Comparison of ENCODE assay signal across 7 mouse cellular contexts in the genomic region with DNA sequence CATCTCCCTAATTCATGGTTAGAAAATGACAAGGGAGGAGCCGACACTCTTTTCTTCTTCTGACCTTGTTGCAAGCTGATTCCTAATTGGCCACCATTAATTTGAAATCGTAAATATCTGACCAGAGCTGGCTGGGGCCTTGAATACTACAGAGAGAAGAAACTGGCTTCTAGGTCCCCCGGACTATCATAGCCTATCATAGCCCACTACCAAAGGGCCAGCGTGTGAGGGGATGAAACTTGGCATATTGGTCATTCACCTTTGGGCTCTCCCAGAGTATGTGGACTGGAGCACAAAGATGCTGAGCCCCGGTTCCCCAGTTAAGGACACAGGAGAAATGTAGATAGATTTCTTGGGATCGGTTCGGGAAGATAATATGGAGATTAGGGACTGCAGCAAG. TPM values are rescaled to one million over a fixed set of nuclear protein-coding genes. Genes with fewer than 3 reads are reported as not detected.
A peak's percentile ranks its signal among the peaks of the same experiment; 100 is the strongest.
DNase-seq lines count a peak whose midpoint lies in the region; ATAC-seq and TF ChIP-seq lines count a peak whose summit lies in the region.

No protein-coding gene starts in this region.

- peak overlapping the region; percentile 72 for H3K4me2 ChIP-seq in lung, embryonic 16.5 days (ENCODE audit: low read depth, low read length)
- peak overlapping the region; percentile 76 for H3K4me2 ChIP-seq in forebrain, embryonic 15.5 days (replicated peaks)
- peak overlapping the region; percentile 68 for H3K4me2 ChIP-seq in liver, embryonic 12.5 days
- peak overlapping the region; percentile 64 for H3K4me2 ChIP-seq in stomach, postnatal 0 days (replicated peaks; ENCODE audit: low read depth)

- H3K9ac ChIP-seq in lung, embryonic 16.5 days (ENCODE audit: low read length) = peak overlapping the region; percentile 68
- peak overlapping the region; percentile 47 for H3K9ac ChIP-seq in forebrain, embryonic 15.5 days (replicated peaks)
- no peak overlapping the region for H3K9ac ChIP-seq in liver, embryonic 12.5 days
- H3K9ac ChIP-seq in stomach, postnatal 0 days (ENCODE audit: low read length) = peak overlapping the region; percentile 53

- no peak for ATAC-seq in lung, embryonic 16.5 days (ENCODE audit: low read depth)
- peak; percentile 20 for ATAC-seq in forebrain, embryonic 15.5 days (replicated peaks)
- no peak for ATAC-seq in liver, embryonic 12.5 days
- ATAC-seq in stomach, postnatal 0 days (ENCODE audit: low FRiP score, low TSS enrichment) = no peak

- no peaks in the 10 kb centered on the region for H3K9me3 ChIP-seq in lung, embryonic 16.5 days (ENCODE audit: control insufficient read depth, low read length)
- no peaks in the 10 kb centered on the region for H3K9me3 ChIP-seq in forebrain, embryonic 15.5 days
- no peaks in the 10 kb centered on the region for H3K9me3 ChIP-seq in liver, embryonic 12.5 days (replicated peaks)
- no peaks in the 10 kb centered on the region for H3K9me3 ChIP-seq in stomach, postnatal 0 days (ENCODE audit: control insufficient read depth, low read length)

- DNase-seq in lung, postnatal 36 days = no peak
- DNase-seq in stomach, postnatal 0 days (ENCODE audit: low spot score) = no peak
- no peak for DNase-seq in left cerebral cortex, adult 11 months (ENCODE audit: low spot score)
- DNase-seq in right cerebral cortex, adult 2 months (ENCODE audit: low spot score in 2 of 2) = no peak

- 29% methylated on average over 7 of the region's 7 CpGs for WGBS in lung, embryonic 16.5 days
- 22% methylated on average over 7 of the region's 7 CpGs for WGBS in forebrain, embryonic 15.5 days
- 35% methylated on average over 7 of the region's 7 CpGs for WGBS in liver, embryonic 12.5 days (ENCODE audit: insufficient replicate concordance)
- 32% methylated on average over 7 of the region's 7 CpGs for WGBS in stomach, postnatal 0 days

- H3K4me1 ChIP-seq in lung, embryonic 16.5 days (replicated peaks; ENCODE audit: control insufficient read depth, insufficient read depth, low read length) = peaks cover 27% of the 10 kb centered on the region
- peaks cover 17% of the 10 kb centered on the region for H3K4me1 ChIP-seq in forebrain, embryonic 15.5 days
- peaks cover 43% of the 10 kb centered on the region for H3K4me1 ChIP-seq in liver, embryonic 12.5 days
- H3K4me1 ChIP-seq in stomach, postnatal 0 days (replicated peaks; ENCODE audit: control insufficient read depth, insufficient read depth) = no peaks in the 10 kb centered on the region

- TF ChIP-seq EP300 in stomach, postnatal 0 days (optimal IDR thresholded peaks at IDR 0.05) = no peak

- peak overlapping the region; percentile 43 for H3K27ac ChIP-seq in lung, embryonic 16.5 days (ENCODE audit: low read length)
- H3K27ac ChIP-seq in forebrain, embryonic 15.5 days (replicated peaks) = peak overlapping the region; percentile 85
- H3K27ac ChIP-seq in liver, embryonic 12.5 days = no peak overlapping the region
- 0 out of 2 replicates have a peak overlapping the region, but pooled peaks have one; percentile 30 for H3K27ac ChIP-seq in stomach, postnatal 0 days (replicated peaks)

- TF ChIP-seq CTCF in stomach, postnatal 0 days (IDR thresholded peaks at IDR 0.05; ENCODE audit: low read depth) = no peak

- no peaks in the 10 kb centered on the region for H3K27me3 ChIP-seq in lung, embryonic 16.5 days (ENCODE audit: control insufficient read depth, insufficient read depth, low read depth, low read length)
- no peaks in the 10 kb centered on the region for H3K27me3 ChIP-seq in forebrain, embryonic 15.5 days
- no peaks in the 10 kb centered on the region for H3K27me3 ChIP-seq in liver, embryonic 12.5 days (replicated peaks)
- H3K27me3 ChIP-seq in stomach, postnatal 0 days (ENCODE audit: control insufficient read depth, insufficient read depth, low read length) = no peaks in the 10 kb centered on the region

- H3K36me3 ChIP-seq in lung, embryonic 16.5 days (ENCODE audit: control insufficient read depth, insufficient read depth, low read length) = 0 out of 2 replicates have a peak, but pooled peaks cover 3% of the 10 kb centered on the region
- H3K36me3 ChIP-seq in forebrain, embryonic 15.5 days = peaks cover 9% of the 10 kb centered on the region; the same call in 1 of the 2 replicates
- H3K36me3 ChIP-seq in liver, embryonic 12.5 days = peaks cover 21% of the 10 kb centered on the region
- 0 out of 2 replicates have a peak, but pooled peaks cover 4% of the 10 kb centered on the region for H3K36me3 ChIP-seq in stomach, postnatal 0 days (ENCODE audit: control insufficient read depth, insufficient read depth, low read length)

- H3K4me3 ChIP-seq in lung, embryonic 16.5 days (ENCODE audit: low read length) = peak overlapping the region; percentile 53
- peak overlapping the region; percentile 38 for H3K4me3 ChIP-seq in forebrain, embryonic 15.5 days
- H3K4me3 ChIP-seq in liver, embryonic 12.5 days = peak overlapping the region; percentile 32; the same call in 1 of the 2 replicates
- H3K4me3 ChIP-seq in stomach, postnatal 0 days (ENCODE audit: low read depth, low read length) = peak overlapping the region; percentile 37; the same call in 1 of the 2 replicates

RNA-seq across cellular contexts. Expression of a gene that starts 15.3 kb away (rescaled TPM):
- 126 and 127 TPM in 2 replicates for polyA plus RNA-seq in lung, embryonic 16.5 days (2015; fragmentation: Nextera tagmentation; extraction: Ambion mirVana)
- 6.2 and 6.5 TPM in 2 replicates for polyA plus RNA-seq in forebrain, embryonic 15.5 days (2015; fragmentation: Nextera tagmentation; extraction: Ambion mirVana)
- polyA plus RNA-seq in liver, embryonic 12.5 days (2016; fragmentation: Nextera tagmentation; extraction: Ambion mirVana) = 7.4 TPM in 2 replicates
- polyA plus RNA-seq in stomach, postnatal 0 days (2015; fragmentation: Nextera tagmentation; extraction: Ambion mirVana) = 1,235 and 1,355 TPM in 2 replicates

RNA-seq across cellular contexts. Expression of a gene that starts 31.4 kb away (rescaled TPM):
- polyA plus RNA-seq in lung, embryonic 16.5 days (2015; fragmentation: Nextera tagmentation; extraction: Ambion mirVana) = 150 and 155 TPM in 2 replicates
- polyA plus RNA-seq in forebrain, embryonic 15.5 days (2015; fragmentation: Nextera tagmentation; extraction: Ambion mirVana) = 664 and 720 TPM in 2 replicates
- 121 and 128 TPM in 2 replicates for polyA plus RNA-seq in liver, embryonic 12.5 days (2016; fragmentation: Nextera tagmentation; extraction: Ambion mirVana)
- 86.0 and 89.2 TPM in 2 replicates for polyA plus RNA-seq in stomach, postnatal 0 days (2015; fragmentation: Nextera tagmentation; extraction: Ambion mirVana)

Comparison
In these comparisons a context has a peak if more than half of its experiments do, and no peak if none do; other contexts are left out.
1. RNA of a gene that starts 15.3 kb away (polyA plus RNA-seq): 1,235 to 1,355 TPM in stomach, postnatal 0 days and 126 to 127 TPM in lung, embryonic 16.5 days; 7.4 TPM in liver, embryonic 12.5 days and 6.2 to 6.5 TPM in forebrain, embryonic 15.5 days; every median in the first group is over 10 times any median in the second.
2. Peak in every context shown above with its lines, with median percentiles within 50 percentile points of each other: H3K4me2 ChIP-seq and H3K4me3 ChIP-seq.